Mouse (Mus musculus): ENCODE measurements around the gene Ncr1.
"Not testable (repeated sequence)": the region's sequence is repeated elsewhere in the genome, so short reads cannot be mapped to it uniquely, and the experiment has no call there.

The Ncr1 gene

GRCm38 (mm10) chr7:4337509-4337908 lies at the start of gene Ncr1:
Gene Ncr1, plus strand, starts transcription at chr7:4337724.
- no peak for DNase-seq (ENCODE audit: low spot score in 2 of 2)

GRCm38 (mm10) chr7:4292638-4293037 lies 44.9 kb upstream of the Ncr1 start:
- DNase-seq (ENCODE audit: low spot score in 2 of 2): no peak

- DNase-seq (ENCODE audit: low spot score in 2 of 2): no peak
Measured at GRCm38 (mm10) chr7:4297189-4297588, 40.3 kb upstream of the Ncr1 start.

GRCm38 (mm10) chr7:4300166-4300565 lies 37.4 kb upstream of the Ncr1 start:
- DNase-seq (ENCODE audit: low spot score in 2 of 2): no peak

- no peak for DNase-seq (ENCODE audit: low spot score in 2 of 2)
Measured at GRCm38 (mm10) chr7:4303457-4303856, 34.1 kb upstream of the Ncr1 start.

GRCm38 (mm10) chr7:4313109-4313508 lies 24.4 kb upstream of the Ncr1 start:
- DNase-seq (ENCODE audit: low spot score in 2 of 2): not testable (repeated sequence)

GRCm38 (mm10) chr7:4313531-4313930 lies 24.0 kb upstream of the Ncr1 start:
- not testable (repeated sequence) for DNase-seq (ENCODE audit: low spot score in 2 of 2)

GRCm38 (mm10) chr7:4323301-4323700 lies 14.2 kb upstream of the Ncr1 start:
- DNase-seq (ENCODE audit: low spot score in 2 of 2): no peak

GRCm38 (mm10) chr7:4373521-4373920 lies 36.0 kb downstream of the Ncr1 start:
- no peak for DNase-seq (ENCODE audit: low spot score in 2 of 2)

Data from frontal cortex, postnatal 36 days (tissue).